Mouse (Mus musculus) B cell, adult 2 months (primary cell): Measurements from ENCODE around the gene 1700022I11Rik.
"Not testable (repeated sequence)": the region's sequence is repeated elsewhere in the genome, so short reads cannot be mapped to it uniquely, and the experiment has no call there.

Source experiments
- DNase-seq, 2 experiments: peaks; one replicate each; pipeline ENCODE4 v3.0.0; 2022

The 1700022I11Rik gene

GRCm38 (mm10) chr4:42952563-42952962 is 16.8 kb upstream of the 1700022I11Rik start:
- DNase-seq = no peak

DNA sequence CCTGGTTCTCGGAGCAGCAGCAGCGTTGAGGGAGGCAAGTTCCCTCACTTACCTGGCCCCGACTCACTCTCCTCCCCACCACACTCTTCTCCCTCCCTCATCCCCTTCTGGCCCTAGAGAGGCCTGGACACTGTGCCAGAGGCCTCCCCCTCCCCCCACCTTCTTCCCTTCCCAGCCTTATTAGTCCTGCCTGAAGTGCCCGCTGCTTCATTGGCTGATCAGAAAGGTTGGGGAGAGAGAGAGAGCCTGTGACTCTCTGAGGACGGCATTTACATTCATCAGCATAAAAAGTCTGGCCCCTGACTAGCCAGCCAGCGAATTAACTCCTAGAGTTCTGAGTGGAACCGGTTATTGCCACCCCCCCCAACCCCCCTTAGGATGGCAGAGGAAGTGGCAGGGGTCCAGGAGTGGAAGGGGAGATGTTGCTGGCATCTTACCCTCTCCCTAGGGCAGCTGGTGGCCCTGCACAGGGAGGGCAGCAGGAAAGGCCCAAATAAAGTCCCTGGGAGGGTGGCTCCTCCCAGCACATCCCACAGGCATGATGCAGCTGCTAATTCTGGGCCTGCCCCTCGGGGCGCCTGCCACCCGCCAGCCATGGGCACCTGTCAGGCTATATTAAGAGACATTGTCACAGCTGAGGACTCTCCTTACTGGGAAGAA is 15.8 kb upstream of the 1700022I11Rik start:
- DNase-seq = no peak

DNA sequence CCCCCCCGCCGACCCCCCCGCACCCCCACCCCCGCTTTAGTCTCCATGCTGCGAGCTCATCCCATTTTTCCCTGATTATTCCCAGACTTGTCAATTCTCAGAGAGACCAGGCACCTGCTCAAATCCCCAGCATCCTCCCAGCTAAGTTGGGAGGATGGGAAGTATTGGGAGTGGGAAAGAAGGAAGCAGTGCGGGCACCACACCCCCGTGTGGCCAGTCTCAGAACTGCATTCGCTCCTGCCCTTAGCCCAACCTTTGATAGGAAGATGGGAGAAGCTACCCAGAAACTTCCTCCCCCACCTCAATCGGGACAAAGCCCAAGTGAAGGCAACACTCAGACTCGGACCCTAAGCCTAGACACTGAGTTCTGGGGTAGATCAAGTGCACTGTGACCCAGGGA is 15.1 kb upstream of the 1700022I11Rik start:
- DNase-seq = peak; percentile 53 to 54

- no peak for DNase-seq
These were observed 14.2 kb upstream of the 1700022I11Rik start for GRCm38 (mm10) chr4:42955200-42955599.

DNA sequence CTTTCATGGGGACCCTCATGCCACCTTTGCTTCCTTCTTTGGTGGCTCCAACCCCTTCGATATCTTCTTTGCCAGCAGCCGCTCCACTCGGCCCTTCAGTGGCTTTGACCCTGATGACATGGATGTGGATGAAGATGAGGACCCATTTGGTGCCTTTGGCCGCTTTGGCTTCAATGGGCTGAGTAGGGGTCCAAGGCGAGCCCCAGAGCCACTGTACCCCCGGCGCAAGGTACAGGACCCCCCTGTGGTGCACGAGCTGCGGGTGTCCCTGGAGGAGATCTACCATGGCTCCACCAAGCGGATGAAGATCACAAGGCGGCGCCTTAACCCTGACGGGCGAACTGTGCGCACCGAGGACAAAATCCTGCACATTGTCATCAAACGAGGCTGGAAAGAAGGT is 12.8 kb upstream of the 1700022I11Rik start:
- no peak for DNase-seq

DNA sequence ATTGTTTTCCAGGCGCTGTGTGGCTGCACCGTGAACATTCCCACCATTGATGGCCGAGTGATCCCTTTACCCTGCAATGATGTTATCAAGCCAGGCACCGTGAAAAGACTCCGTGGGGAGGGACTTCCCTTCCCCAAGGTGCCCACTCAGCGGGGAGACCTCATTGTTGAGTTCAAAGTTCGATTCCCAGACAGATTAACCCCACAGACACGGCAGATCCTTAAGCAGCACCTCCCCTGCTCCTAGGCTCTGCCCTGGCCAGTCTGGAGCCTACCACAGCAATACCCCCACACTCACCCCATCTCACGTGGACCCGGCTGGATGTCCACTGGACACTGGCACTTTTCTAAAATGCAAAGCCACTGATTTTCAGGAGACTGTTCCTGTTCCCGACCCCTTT is 12.1 kb upstream of the 1700022I11Rik start:
- no peak for DNase-seq

GRCm38 (mm10) chr4:42957979-42958378 is 11.4 kb upstream of the 1700022I11Rik start:
- DNase-seq = no peak

GRCm38 (mm10) chr4:42958942-42959341 is 10.5 kb upstream of the 1700022I11Rik start:
- no peak for DNase-seq

- DNase-seq = no peak
These were observed 10.0 kb upstream of the 1700022I11Rik start for GRCm38 (mm10) chr4:42959382-42959781.

GRCm38 (mm10) chr4:42961592-42961991 is 7.8 kb upstream of the 1700022I11Rik start:
- peak; percentile 69 to 74 for DNase-seq

- DNase-seq = peak; percentile 44 to 47
These were observed 5.9 kb upstream of the 1700022I11Rik start for GRCm38 (mm10) chr4:42963480-42963879.

DNA sequence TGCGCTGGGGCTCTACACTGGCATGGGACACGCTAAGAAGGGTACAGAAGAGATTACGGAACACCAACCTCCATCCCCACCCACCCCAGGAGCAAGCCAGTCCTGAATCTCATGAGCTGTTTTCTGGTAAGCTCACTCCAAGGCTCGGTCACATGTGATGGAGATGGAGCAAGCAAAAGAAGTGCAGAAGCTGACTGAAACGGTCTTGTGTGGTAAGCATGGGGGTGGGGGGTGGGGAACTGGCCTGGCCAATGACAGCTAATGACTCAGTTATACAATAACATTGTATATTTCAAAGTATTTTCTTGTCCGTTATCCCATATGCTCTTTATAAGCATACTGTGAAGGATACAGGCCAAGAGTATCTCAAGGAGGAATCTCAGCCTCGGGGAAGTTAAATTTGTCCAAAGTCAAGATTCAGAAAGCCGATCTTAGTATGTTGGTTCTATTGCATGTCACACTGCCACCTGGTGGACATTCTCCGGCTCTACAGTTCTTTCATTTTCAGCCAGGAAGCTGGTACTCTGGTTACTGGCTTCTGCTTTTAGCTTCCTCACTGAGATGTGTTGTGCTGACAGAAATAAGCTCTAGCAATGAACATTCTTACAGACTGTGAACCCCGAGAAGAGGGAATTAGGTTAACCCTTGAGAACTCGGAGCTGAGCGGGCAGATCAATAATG is 4.2 kb upstream of the 1700022I11Rik start:
- peak; percentile 71 to 77 for DNase-seq

DNA sequence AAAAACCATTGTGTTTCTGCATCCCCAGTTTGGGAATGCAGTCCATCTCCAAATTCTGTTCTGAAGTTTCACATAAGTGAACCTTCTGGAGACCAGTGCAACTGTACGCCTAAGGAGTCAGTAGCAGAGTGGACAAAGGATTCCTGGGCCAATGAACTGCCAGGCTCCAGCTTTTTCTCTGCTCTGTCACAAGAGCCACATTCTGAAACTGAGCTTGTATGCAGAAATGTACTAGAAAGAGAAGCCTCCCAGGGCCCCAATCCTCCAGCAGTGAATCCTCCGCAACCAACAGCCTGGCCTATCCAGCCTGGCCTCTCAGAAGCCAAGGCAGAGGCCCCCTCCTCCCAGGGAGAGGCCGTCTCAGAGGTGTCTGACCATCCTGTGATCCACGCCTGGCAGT is 3.5 kb downstream of the 1700022I11Rik start:
- DNase-seq = no peak

GRCm38 (mm10) chr4:42973868-42974267 is 4.5 kb downstream of the 1700022I11Rik start:
- no peak for DNase-seq

DNA sequence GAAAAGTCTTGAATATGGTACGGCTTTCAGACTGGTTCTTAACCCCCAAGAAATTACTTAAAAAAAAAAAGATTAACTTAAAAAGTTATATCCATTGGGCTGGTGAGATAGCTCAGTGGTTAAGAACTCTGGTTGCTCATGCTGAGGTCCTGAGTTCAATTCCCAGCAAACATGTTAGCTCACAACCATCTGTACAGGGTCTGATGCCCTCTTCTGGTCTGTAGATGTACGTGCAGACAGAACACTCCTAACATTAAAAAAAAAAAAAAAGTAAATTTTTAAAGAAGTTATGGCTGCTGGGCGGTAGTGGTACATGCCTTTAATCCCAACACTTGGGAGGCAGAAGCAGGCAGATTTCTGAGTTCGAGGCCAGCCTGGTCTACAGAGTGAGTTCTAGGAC is 8.7 kb downstream of the 1700022I11Rik start:
- DNase-seq = no peak

GRCm38 (mm10) chr4:42980467-42980866 is 11.1 kb downstream of the 1700022I11Rik start:
- not testable (repeated sequence) for DNase-seq

GRCm38 (mm10) chr4:42988296-42988695 is 18.9 kb downstream of the 1700022I11Rik start:
- DNase-seq = peak in 1 of 2 experiments; percentile 11

DNA sequence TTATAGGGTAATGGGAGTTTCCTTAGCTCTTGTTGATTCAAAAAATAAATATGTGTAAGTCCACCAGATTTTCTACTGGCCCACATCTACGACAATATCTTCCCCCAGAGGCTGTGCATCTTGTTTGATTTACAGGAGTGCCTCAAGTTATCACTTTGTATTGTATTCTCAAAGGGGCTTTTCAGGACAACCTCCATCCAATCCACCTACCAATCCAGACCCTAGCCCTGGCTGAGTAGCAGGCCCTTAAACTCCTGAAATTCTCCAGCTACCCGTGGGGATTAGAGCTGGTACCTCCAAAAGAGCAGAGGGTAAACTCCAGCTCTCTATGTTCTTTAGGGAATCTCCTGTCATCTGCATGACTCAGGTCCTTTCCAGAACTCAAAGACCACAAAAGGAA is 28.6 kb downstream of the 1700022I11Rik start:
- no peak for DNase-seq

DNA sequence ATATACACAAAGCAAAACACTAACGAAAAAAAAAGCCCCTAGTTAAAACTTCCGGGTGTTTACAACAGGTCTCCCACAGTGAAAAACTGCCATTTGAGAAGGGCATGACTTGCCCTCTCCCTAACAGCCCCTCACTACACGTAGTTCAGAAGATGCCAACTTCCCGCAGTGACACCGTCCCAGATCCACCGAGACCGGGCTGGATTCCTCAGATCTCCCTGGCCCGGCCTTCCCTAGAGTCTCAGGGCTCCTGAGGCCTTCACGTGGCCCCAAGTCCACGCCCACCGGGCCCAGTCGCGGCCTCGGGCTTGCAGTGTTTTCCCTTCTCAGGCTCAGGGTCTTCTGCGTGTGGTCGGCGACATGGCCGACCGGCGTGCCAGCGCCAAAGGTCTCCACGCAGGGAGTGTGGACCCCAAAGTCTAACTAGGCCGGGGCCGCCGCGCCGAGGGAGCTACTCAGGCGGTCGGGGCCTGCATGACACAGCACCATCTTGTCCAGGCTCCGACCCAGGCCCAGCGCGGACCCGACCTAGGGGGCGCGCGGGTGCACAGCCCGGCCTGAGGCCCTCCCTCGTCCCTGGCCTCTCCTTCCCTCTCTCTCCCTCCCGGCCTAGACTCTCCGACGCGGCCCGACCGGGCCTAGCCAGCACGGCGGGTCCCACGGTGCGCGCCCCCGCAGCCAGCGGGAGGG is 30.2 kb downstream of the 1700022I11Rik start:
- peak; percentile 70 to 73 for DNase-seq

GRCm38 (mm10) chr4:43000141-43000986 is 31.0 kb downstream of the 1700022I11Rik start, which contains the start of gene Vcp:
Gene Vcp, minus strand, starts transcription at chr4:43000507.
- DNase-seq = peak; percentile 96 to 97

DNA sequence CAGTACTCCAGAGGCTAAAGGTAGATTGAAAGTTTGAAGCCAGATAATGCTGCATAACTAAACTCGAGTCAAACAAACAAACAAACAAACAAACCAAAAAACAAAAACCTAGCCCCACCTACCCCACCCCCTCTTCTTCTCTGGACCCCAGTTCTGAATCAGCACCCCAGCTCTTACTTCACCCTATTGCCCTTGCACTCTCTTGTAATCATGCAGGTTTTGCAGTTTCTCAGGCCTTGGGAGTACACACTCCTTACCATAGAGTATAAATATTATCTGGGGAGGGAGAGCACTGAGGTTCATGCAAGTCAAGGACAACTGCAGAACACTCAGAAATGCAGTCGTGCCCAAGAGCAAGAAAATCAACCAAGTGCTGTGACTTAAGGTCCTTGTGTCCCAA is 31.9 kb downstream of the 1700022I11Rik start:
- no peak for DNase-seq

- no peak for DNase-seq
These were observed 33.5 kb downstream of the 1700022I11Rik start for GRCm38 (mm10) chr4:43002756-43003439.
